Mouse (Mus musculus) bone marrow macrophage, adult 2 months (primary cell): Measurements from ENCODE around the gene Hmga1b.

Source experiments
- CTCF ChIP-seq: IDR thresholded peaks from 2 replicates; pipeline ENCODE4 v1.5.1; 2012; ENCODE audit warnings: low read depth, mild to moderate bottlenecking, low read length, moderate library complexity
- POLR2A ChIP-seq: IDR thresholded peaks from 2 replicates; pipeline ENCODE4 v1.6.1; 2012; ENCODE audit warnings: mild to moderate bottlenecking, low read depth, low read length, borderline replicate concordance

- TF ChIP-seq CTCF (no peak), POLR2A (no peak)
These were observed 32.2 kb upstream of the Hmga1b start for GRCm38 (mm10) chr11:120730331-120730870.
